Mouse (Mus musculus): ENCODE results near the gene Dcps.
"Not testable (repeated sequence)": the region's sequence is repeated elsewhere in the genome, so short reads cannot be mapped to it uniquely, and the experiment has no call there.

Gene Dcps

DNA sequence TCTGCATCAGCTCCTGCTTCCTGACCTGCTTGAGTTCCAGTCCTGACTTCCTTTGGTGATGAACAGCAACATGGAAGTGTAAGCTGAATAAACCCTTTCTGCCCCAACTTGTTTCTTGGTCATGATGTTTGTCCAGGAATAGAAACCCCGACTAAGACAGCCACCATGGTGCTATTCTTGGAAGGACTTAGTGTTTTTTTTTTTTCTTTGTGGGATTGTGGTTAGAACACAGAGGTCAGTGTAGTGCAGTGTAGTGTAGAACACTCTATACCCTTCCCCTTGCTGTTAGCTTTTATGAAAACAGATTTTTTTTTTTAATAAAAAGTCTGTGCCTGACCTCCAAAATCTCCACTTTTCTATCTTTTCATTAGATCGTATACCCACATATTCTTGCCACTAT lies 7.0 kb upstream of the Dcps start:
- in situ Hi-C loops (cut with MboI, MseI), result no loop called here

DNA sequence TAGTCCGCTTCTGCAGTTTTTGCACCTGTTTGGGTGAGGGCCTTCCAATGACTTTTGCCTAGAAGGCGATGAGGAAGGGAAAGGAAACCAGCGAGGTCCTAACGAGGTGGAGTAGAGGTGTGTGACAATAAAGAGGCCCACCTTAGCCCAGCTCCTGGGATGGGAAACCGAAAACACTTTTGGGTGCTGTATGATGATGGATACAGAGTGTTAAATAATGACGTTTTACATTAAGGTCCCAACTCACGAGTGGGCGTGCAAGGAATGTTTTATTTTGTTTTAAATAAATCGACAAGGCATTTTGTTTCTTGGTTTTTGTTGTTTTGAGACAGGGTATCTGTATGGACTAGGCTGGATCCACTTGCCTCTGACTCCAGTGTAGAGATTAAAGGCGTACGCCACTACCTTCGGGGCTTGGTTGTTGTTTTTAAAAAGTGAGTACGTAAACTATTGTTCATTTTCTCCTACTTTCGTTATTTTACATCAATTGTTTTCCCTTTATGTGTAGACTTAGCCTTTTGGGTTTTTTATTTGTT lies 331 bp upstream of the Dcps start:
- in situ Hi-C loops (cut with MboI, MseI), result no loop called here

DNA sequence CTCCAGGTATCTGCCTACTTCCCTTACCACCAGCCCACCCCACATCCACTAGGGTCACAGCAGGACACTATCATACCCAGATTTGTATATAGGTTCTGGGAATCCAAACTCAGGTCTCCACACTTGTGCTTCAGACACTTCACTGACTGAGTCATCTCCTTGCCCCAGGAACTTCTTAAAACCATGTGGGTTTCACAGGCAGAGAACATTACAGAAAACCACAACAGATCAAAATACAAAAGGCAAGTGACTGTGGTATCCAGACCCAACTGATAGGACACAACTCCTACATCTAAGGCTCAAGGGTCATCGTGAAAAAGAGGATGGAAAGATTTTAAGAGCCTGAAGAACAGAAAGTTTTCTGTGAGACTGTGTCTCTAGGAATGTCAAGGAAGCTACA lies 2.5 kb downstream of the Dcps start:
- in situ Hi-C loops (cut with MboI, MseI), result loop anchor here (5.0 kb wide), 2 partner anchors 46 to 51 kb away; no protein-coding TSS in a partner anchor

DNA sequence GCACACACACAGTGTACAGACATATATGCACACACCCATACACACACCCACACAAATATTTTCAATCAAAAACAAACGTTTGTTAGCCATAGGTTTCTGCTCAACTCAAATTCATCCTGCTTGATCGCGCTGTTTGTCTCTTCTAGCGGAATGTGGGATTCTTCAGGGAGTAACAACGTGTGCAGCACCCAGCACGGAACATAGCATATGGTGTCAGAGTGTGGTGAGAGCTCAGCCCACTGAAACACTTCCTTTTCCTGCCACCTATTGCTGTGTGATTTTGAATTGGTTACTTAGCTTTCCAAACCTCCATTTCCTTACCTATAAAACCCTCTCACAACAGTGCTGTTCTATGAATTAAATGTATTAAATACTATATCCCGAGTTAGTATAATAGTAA lies 5.8 kb downstream of the Dcps start:
- in situ Hi-C loops (cut with MboI, MseI), result loop anchor here (5.0 kb wide), 2 partner anchors 43 to 48 kb away; no protein-coding TSS in a partner anchor

DNA sequence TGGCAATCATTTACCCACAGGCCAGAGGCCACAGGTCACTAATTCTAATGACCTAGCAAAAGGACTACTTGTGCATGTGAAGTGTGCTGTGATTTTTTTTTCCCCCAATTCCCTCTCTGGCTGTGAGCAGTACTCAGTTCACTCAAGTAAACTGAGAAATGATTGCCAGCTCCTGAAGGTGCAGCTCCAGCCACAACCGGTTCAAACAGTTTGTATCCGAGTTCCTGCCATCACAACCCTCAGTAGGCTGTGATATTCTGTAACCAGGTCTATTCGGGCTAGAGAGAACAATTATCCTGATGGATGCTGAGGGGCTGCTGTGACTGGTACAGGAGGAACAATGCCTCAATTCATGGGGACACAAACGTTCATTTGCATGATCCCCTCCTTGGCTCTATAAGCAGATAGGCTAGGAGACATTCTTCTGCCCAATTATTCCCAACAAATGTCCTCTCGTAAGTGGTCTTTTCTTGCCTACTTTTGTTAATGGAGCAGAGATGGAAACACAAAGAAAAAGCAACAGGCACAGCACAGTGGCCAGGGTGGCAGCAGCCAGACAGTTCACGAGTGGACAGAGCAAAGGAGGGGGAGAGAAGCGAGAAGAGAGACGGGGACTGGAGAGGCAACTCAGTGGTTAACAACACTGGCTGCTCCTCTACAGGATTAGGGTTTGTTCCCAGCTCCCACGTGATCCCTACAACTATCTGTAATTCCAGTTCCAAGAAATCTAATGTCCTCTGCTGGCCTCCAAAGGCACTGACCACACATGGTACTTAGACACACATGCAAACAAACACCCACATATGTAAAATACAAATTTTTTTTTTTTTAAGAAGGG lies 8.8 kb downstream of the Dcps start:
- in situ Hi-C loops (cut with MboI, MseI), result no loop called here

DNA sequence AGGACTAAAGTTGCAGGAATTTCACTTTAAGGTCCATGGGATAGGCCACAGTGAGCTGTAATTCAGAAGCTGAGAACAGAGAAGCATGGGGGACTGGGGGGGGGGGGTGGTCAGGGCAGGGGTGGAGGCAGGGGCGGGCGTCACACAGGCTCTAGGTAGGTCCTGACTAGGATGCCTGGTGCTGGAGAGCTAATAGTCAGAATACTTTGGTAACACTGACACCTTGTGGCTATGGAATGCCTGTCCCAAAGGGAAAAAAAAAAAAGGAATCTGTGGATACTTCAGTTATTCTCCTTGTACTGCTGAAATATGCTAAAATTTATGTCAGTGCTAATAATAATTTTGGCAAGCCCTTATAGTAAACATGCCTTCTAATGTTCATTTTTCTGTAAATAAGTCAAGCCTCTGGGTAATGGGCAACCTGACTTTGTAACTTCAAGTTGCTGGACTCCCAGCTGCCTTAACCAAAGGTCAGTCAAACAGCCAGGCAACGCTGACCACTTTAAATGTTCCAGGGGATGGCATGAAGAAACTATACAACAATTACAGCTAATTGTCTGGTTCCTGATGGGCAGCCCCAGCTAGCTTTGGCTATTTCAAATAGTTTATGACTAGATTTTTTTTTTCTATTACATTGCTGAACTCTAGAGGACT lies 9.6 kb downstream of the Dcps start:
- in situ Hi-C loops (cut with MboI, MseI), result no loop called here

DNA sequence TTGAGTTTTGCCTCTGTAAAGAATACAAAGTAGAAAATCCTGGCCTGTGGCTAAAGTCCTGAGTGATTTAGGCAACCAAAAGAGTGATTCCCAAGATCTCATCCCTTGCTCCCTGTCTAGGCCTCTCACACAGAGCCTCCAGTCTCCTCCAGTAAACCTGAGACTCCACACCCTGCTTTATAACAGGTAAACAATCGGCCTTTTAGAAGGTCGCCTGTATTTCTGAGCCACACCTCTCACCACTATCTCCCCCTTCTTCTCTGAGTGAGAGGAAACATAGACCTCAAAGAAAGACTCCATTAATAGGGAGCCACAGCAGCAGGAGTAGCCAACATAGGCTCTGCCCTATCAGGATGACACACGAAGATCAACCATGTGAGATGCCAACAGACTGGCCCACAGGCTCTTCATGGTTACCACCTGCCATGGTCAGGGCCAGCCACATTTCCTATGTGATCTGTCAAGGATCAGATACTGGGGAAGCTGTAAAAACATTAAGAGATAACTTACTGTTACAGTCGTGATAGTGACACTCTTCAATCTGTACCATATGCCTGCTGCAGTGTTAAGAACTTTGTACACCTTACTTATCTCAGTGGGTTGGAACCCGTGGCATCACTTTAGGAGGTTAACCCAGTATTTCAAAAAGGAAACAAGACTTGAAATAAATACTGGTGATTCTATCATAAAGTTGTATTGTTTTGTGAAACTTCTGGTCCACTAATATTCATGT lies 11.6 kb downstream of the Dcps start:
- in situ Hi-C loops (cut with MboI, MseI), result loop anchor here in 1 of 2 experiments (5.0 kb wide), 1 partner anchor 182 kb away; no protein-coding TSS in a partner anchor

DNA sequence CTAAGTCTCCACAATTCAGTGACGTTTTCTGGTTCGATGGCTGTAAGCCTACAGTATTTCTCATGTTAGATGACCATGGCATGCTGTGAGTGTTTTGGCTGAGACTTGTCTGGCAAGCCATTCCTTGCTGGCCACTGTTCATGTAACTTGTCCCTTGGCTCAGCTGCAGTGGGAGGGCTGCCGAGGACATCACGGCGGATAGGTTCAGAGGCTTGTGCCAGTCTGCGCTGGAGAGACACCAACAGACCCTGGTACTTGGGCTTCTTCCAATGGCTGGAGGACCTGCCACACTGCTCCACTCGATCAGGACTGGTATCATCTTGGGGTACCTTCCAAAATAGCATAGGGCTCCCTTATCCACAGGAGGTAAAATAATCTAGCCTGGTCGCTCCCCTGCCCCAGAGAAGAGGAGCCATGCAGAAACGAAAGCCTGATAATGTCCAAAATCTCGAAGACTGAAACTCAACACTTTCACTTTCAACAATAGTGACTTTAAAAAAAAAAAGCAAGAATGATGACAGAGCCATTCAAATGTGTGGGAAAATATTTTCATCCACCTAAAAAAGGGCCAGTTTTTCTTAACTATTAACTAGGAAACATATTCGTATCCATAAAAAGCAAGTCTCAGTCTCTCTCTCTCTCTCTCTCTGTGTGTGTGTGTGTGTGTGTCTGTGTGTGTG lies 12.7 kb downstream of the Dcps start:
- in situ Hi-C loops (cut with MboI, MseI), result loop anchor here in 1 of 2 experiments (5.0 kb wide), 1 partner anchor 181 kb away; no protein-coding TSS in a partner anchor

DNA sequence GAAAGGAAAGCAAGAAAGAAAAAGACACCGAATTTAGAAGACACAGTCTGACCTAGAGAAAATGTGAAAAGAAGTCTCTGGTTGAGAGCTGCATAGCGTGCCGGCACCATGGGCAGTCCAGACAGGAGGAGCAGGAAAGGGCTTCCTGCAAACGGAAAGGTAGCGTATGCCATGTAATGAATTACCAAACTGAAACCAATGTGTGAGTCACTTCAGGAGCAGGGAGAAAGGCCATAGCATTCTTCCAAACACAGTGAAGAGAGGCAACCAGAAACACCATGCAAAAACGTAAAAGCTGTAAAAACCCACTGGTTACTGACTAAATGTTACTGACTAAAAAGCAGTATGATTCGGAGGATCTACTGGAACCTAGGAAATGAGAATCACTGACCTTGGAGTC lies 14.1 kb downstream of the Dcps start:
- in situ Hi-C loops (cut with MboI, MseI), result loop anchor here in 1 of 2 experiments (5.0 kb wide), 1 partner anchor 179 kb away; no protein-coding TSS in a partner anchor

DNA sequence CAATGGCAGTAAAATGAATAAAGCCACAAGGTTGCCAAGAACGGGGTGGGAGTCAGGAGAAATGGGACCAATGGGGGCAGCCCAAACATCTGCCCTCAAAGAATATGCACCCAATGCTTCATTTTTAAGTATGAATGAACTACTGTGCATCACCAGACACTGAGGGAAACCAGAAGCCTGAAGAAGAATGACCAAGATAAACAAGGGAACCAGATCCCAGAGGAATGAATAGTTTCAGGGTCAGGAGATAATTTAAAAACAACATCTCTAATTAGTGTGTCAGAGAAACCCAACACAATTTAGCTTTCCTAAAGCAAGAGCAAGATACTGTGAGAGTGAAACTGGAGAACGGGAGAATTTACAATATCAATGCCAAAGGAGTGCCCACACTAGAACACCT lies 15.2 kb downstream of the Dcps start:
- in situ Hi-C loops (cut with MboI, MseI), result loop anchor here in 1 of 2 experiments (5.0 kb wide), 1 partner anchor 178 kb away; no protein-coding TSS in a partner anchor

DNA sequence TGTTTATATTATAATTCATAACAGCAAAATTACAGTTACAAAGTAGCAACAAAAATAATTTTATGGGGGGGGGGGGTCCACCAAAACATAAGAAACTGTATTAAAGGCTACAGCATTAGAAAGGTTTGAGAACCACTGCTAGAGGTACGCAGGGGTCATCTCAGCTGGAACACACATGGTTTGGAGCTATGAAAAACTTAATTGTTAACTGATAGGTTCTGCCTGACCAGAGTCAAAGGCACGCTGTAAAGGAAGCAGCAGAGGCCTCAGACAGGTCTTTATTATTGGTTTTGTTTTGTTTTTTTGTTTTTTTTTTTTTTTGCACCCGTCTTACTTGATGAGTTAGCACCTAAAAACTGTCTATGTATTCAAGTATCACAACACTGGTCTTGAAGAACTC lies 17.4 kb downstream of the Dcps start:
- in situ Hi-C loops (cut with MboI, MseI), result no loop called here

DNA sequence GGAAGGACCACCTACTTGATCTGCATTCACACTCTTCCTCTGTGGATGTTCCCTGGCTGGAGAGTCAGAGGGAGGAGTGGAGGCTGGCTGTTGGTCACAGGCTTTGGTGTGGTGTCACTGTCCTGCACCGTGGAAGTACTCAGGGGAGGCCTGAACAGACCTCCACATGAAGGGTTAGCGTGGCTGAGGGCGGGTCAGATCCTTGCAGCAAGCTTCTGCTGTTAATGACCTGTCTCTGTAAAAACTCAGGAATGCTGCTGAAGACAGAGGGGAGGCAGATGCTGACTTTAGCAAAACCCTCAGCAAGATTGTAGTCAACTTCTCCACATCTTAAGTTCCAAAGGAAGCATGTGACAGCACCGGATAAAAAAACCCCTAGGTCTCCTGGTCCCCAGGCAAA lies 19.0 kb downstream of the Dcps start:
- in situ Hi-C loops (cut with MboI, MseI), result no loop called here

DNA sequence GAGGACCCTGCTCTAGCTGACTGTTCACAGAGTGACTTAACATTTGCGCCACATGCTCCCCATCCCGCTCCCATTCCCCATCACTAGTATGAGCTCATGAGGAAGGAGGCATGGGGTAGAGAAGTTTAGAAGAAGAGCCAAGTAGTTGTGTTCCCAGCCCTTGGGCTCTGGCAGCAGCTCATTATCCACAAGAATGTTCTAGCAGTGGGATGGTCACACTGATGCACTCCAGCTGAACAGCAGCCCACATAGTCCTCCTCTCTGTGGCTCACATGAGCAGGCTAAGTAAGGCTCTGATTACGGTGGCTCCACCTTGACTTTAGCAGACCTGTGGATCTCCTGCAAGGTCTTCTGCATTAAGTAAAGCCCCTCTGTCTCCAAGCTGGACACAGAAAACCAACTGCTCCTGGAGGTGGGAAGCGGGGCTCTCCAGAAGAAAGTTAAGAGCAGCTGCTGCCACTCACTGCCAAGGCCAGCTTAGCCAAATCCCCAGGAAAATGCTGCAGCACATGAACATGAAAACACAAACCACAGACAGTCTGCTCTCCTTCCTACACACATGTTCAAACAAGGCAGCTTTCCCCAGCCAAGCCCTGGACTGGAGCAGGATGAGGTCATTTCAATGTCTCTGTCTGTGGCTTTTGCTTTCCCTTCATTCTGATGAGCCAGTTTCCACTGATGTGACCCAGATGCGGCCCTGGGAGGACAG lies 19.7 kb downstream of the Dcps start:
- in situ Hi-C loops (cut with MboI, MseI), result no loop called here

DNA sequence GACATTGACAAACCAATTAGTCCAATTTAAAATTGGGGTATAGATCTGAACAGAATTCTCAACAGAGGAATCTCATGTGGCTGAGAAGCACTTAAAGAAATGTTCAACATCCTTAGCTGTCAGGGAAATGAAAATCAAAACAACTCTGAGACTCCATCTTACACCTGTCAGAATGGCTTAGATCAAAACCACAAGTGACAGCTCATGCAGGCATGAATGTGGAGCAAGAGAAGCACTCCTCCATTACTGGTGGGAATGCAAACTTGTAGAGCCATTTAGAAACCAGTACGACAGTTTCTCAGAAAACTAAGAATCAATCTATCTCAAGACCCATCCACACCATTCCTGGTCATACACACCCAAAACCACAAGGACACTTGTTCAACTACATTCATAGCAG lies 22.9 kb downstream of the Dcps start:
- in situ Hi-C loops (cut with MboI, MseI), result no loop called here

DNA sequence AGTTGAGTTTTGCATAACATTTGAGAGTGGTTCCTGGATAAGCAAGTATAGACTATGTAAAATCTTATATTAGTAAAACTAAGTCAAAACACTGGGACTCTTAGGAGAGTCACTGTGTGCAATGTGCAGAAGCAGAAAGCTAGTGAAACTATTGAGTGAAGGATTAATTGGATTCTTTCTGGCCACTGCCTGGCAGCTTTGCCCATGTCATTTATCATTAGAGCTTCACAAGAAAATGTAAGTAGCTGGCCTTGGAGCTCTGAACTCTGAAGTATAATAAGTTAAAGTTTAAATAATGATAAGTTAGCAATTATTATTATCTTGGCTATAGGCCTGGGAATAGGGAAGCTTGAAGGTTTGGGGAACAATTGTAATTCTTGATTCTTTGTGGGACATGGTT lies 27.0 kb downstream of the Dcps start:
- in situ Hi-C loops (cut with MboI, MseI), result not testable (repeated sequence)

DNA sequence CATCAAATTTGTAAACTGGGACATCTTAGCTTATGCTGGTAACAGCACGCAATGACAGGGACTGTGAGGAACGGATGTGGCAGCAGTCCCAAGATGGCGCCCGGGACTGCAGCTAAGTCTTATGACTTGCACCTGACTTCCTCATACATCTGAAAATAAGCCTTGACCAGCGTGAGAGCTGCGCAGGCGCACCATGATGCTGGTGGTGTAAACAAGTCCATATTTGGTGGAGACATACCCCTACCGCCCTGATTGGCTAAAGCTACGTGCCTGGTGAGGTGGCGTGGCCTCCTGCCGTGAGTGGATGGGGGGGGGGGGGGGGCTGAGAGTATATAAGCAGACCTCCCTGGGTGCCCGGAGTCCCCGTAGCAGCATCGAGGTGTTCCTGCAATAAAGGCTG lies 28.6 kb downstream of the Dcps start:
- in situ Hi-C loops (cut with MboI, MseI), result not testable (repeated sequence)

DNA sequence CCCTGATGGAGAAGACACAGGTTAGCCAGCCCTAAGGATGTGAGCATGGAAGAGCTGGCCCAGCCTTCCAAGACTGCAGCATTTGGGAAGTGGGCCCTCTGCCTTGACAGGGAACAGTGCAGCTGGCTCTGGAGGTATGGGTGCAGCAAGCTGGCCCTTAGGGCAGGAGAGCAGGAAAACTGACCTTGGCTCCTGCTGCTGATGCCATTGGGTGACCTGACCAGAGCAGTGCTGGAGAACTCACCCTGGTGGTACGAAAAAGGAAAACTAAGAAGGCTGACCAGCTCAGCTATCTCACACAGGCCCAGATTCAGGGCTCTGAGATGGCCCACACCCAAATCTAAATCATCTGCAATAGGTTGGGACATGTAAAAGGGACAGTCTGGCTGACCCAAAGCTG lies 30.0 kb downstream of the Dcps start:
- in situ Hi-C loops (cut with MboI, MseI), result no loop called here

DNA sequence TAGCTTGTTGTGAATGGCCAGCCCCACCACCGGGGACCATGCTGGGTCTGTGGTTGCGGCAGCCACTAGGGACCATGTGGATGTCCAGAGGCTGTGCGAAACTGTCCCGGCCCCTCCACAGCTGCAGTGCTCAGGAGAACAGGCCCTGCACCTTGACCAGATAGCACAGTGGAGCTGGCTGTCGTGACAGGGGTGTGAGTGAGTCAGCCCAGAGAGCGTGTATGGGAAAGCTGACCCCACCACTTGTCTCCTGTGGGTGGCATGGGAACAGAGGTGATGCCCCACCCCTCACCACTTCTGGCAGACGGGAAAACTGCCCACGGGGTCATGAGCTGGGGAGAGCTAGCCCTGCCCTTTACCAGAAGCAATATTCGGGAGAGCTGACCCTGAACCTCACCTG lies 30.7 kb downstream of the Dcps start:
- in situ Hi-C loops (cut with MboI, MseI), result no loop called here

DNA sequence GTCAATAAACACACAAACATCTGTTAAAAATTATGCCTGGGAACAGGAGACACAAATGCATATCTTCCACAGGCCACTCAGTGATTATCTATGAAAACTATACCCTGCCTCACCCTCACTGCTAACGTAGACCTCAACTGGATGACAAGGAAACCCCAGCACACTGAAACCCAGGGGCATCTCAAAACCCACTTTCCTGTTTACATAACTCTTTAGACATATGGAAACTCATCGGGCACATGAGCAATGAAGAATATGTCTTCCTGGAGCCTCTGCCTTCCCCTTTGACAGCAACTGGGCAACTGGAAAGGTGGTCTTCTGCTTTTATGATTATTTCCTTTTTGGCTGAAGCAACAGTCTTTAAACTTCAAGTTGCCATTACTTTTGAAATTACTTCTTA lies 33.6 kb downstream of the Dcps start:
- in situ Hi-C loops (cut with MboI, MseI), result no loop called here

DNA sequence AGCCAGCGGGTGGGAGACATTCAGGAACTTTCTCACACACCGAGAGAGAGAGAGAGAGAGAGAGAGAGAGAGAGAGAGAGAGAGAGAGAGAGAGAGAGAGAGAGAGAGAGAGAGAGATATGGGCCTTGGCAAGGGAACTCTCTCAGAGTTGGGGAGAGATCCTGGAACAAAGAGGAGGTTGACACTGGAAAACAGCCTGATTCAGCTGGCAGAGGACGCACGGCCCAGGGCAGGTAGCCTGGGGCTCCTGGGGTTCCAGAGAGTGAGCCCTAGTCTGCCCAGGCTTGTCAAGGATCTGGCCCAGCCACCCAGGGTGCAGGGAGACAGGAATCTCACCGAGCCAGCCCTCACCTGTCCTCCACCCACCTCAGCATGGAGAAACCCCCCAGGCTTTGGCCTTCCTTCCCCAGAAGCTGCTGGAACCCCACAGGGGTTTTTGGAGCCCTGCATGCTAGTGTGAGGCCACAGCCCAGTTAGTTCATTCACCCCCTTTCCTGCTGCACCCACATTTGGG lies 36.6 kb downstream of the Dcps start:
- in situ Hi-C loops (cut with MboI, MseI), result no loop called here
